Comparison of ENCODE assay signal across 1 mouse cellular context in the genomic region with DNA sequence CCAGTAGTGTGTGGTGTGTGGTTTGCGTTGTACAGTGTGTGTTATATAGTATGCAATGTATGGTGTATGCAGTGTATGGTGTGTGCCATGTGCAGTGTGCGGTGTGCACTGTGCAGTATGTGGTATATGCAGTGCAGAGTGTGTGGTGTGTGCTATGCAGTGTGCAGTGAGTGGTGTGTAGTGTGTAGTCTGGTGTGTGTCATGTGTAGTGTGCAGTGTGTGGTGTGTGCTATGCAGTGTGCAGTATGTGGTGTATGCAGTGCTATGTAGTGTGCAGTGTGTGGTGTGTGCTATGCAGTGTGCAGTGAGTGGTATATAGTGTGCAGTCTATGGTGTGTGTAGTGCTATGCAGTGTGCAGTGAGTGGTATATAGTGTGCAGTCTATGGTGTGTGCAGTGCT.
TF ChIP-seq lines count a peak whose summit lies in the region.

No protein-coding gene starts in this region.

TF ChIP-seq in CH12.LX, 34 proteins besides CTCF, POLR2A, EP300 and RAD21:
- TF ChIP-seq NELFE (IDR thresholded peaks at IDR 0.05; ENCODE audit: low read depth, low read length), result no peak
